Comparison of ENCODE assay signal across 17 mouse cellular contexts in genomic region chr12:77092143-77092542, GRCm38 (mm10).
DNase-seq lines count a peak whose midpoint lies in the region; ATAC-seq and TF ChIP-seq lines count a peak whose summit lies in the region.
"Had no signal": no experiment of that assay in that cellular context is flagged by ENCODE, and none has a peak within 500 bp of the region (broad histone marks: within the 10 kb centered on the region; RNA-seq: fewer than 3 reads in every experiment).

No protein-coding gene starts in this region.

- H3K27me3 ChIP-seq in heart, adult 2 months (ENCODE audit: control insufficient read depth, insufficient read depth, low read length), result no peaks in the 10 kb centered on the region
- H3K27me3 ChIP-seq in G1E (ENCODE audit: insufficient read depth, low read length), result no peaks in the 10 kb centered on the region
- H3K27me3 ChIP-seq in midbrain, embryonic 15.5 days (replicated peaks), result no peaks in the 10 kb centered on the region
- H3K27me3 ChIP-seq: CH12.LX; embryonic facial prominence, embryonic 12.5 days; forebrain, embryonic 13.5 days; forebrain, embryonic 15.5 days had no signal

- no peak overlapping the region for H3K27ac ChIP-seq in heart, adult 2 months
- H3K27ac ChIP-seq in midbrain, embryonic 15.5 days, result no peak overlapping the region
- H3K27ac ChIP-seq: embryonic facial prominence, embryonic 10.5 days; embryonic facial prominence, embryonic 12.5 days; forebrain, embryonic 13.5 days; forebrain, embryonic 15.5 days had no signal

- WGBS in heart, adult 2 months, result 79% methylated on average over 2 of the region's 2 CpGs
- WGBS in midbrain, embryonic 15.5 days, result 84% methylated on average over 2 of the region's 2 CpGs

- DNase-seq in heart, adult 11 months, result peak; percentile 18
- no peak for DNase-seq in heart, adult 2 months
- DNase-seq in G1E (ENCODE audit: low spot score) (peak; percentile 34), MEL-GATA-1-ER (ENCODE audit: extremely low read depth, low read depth) (peak; percentile 62)
- DNase-seq in thymus, postnatal 10 days (ENCODE audit: low spot score in 2 of 2), result no peak
- DNase-seq in gastrocnemius, postnatal 4 days (ENCODE audit: low spot score in 2 of 2), result no peak
- DNase-seq: adrenal gland, adult 2 months; adrenal gland, postnatal 25 days had no signal

- intact Hi-C loops in heart, adult 2 months (cut with DNase I), result no loop called here

- no peaks in the 10 kb centered on the region for H3K36me3 ChIP-seq in heart, adult 2 months (ENCODE audit: control insufficient read depth, insufficient read depth, low read length)
- H3K36me3 ChIP-seq in G1E (replicated peaks), result no peaks in the 10 kb centered on the region
- H3K36me3 ChIP-seq in midbrain, embryonic 15.5 days (replicated peaks), result no peaks in the 10 kb centered on the region
- H3K36me3 ChIP-seq: embryonic facial prominence, embryonic 10.5 days; embryonic facial prominence, embryonic 12.5 days; forebrain, embryonic 15.5 days had no signal

- no peak overlapping the region for H3K4me2 ChIP-seq in midbrain, embryonic 15.5 days
- H3K4me2 ChIP-seq: embryonic facial prominence, embryonic 12.5 days; forebrain, embryonic 13.5 days; forebrain, embryonic 15.5 days had no signal

- peaks cover 13% of the 10 kb centered on the region for H3K9me3 ChIP-seq in G1E (replicated peaks)
- H3K9me3 ChIP-seq in midbrain, embryonic 15.5 days, result no peaks in the 10 kb centered on the region
- H3K9me3 ChIP-seq: embryonic facial prominence, embryonic 10.5 days; embryonic facial prominence, embryonic 12.5 days; forebrain, embryonic 13.5 days; forebrain, embryonic 15.5 days had no signal

- no peak overlapping the region for H3K4me3 ChIP-seq in heart, adult 2 months
- no peak overlapping the region; the same call in 1 of the 2 replicates for H3K4me3 ChIP-seq in G1E (ENCODE audit: low read depth, low read length)
- H3K4me3 ChIP-seq in midbrain, embryonic 15.5 days, result no peak overlapping the region
- H3K4me3 ChIP-seq: embryonic facial prominence, embryonic 10.5 days; embryonic facial prominence, embryonic 12.5 days; forebrain, embryonic 13.5 days; forebrain, embryonic 15.5 days had no signal

- H3K9ac ChIP-seq in heart, adult 2 months (ENCODE audit: low read depth, low read length), result no peak overlapping the region
- H3K9ac ChIP-seq in midbrain, embryonic 15.5 days, result no peak overlapping the region
- H3K9ac ChIP-seq: embryonic facial prominence, embryonic 12.5 days; forebrain, embryonic 13.5 days; forebrain, embryonic 15.5 days; forebrain, postnatal 0 days had no signal

- no peak for TF ChIP-seq EP300 in heart, adult 2 months (IDR thresholded peaks at IDR 0.05; ENCODE audit: insufficient read depth, low read depth, low read length)

- no peak for TF ChIP-seq POLR2A in heart, adult 2 months (IDR thresholded peaks at IDR 0.05; ENCODE audit: insufficient read depth, low read depth, low read length)

- peak; percentile 54 for ATAC-seq in G1E (ENCODE audit: extremely low read depth, insufficient number of reproducible peaks, low FRiP score, poor library complexity, severe bottlenecking)
- ATAC-seq in megakaryocyte progenitor cell, adult 5-6 weeks (replicated peaks; ENCODE audit: poor library complexity), result 0 out of 2 replicates have a peak, but pooled peaks have one; percentile 2
- no peak for ATAC-seq in midbrain, embryonic 15.5 days (replicated peaks)
- ATAC-seq: CD4-positive, CD25-positive, alpha-beta regulatory T cell, adult 4 months; forebrain, embryonic 13.5 days; forebrain, embryonic 15.5 days; forebrain, postnatal 0 days had no signal

- no peak for TF ChIP-seq CTCF in heart, adult 2 months (IDR thresholded peaks at IDR 0.05)
- TF ChIP-seq CTCF in G1E (IDR thresholded peaks at IDR 0.05; ENCODE audit: low read depth, low read length), result no peak

- H3K4me1 ChIP-seq in heart, adult 2 months (ENCODE audit: control insufficient read depth, insufficient read depth, low read length), result peaks cover 5% of the 10 kb centered on the region
- H3K4me1 ChIP-seq in G1E (ENCODE audit: insufficient read depth, low read depth, low read length), result peaks cover 97% of the 10 kb centered on the region
- H3K4me1 ChIP-seq in midbrain, embryonic 15.5 days, result no peaks in the 10 kb centered on the region
- H3K4me1 ChIP-seq: embryonic facial prominence, embryonic 10.5 days; embryonic facial prominence, embryonic 12.5 days; forebrain, embryonic 13.5 days; forebrain, embryonic 15.5 days had no signal

- H3K79me2 ChIP-seq in heart, adult 2 months (replicated peaks; ENCODE audit: control insufficient read depth, insufficient read depth, low read length), result no peaks in the 10 kb centered on the region

Comparison
In these comparisons a context has a peak if more than half of its experiments do, and no peak if none do; other contexts are left out.
1. DNase-seq: peak in heart, adult 11 months (single experiment), G1E (single experiment) and MEL-GATA-1-ER (single experiment); none in heart, adult 2 months (0 of 2), thymus, postnatal 10 days (0 of 2) and gastrocnemius, postnatal 4 days (0 of 2).